Mouse (Mus musculus): ENCODE data around the gene Dnase2a.

DNA sequence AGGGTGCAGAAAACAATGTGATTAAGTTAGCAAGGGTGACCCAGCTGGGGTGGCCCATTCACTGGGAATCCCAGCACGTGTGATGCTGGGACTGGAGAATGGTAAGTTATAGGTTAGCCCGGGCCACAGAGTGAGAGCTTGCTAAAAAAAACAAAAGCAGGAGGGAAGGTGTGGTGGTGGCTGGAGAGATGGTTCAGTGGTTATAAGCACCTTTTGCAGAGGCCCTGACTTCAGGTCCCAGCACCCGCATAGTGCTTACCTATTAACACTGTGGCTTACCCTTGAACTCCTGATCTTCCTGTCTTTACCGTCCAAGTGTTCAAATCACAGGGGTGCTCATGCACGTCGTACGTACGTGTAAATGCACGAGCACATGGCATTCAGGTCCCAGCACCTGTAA, 1.3 kb upstream of the Dnase2a start:
- no peak for TF ChIP-seq TCF12 (IDR thresholded peaks at IDR 0.05; ENCODE audit: low read depth, low read length)
- TF ChIP-seq POLR2A (IDR thresholded peaks at IDR 0.05; ENCODE audit: control insufficient read depth in 1 of 2, insufficient read depth in 1 of 2, low read depth in 1 of 2, low read length in 2 of 2, poor library complexity in 1 of 2), result peak in 1 of 2 experiments; percentile 28; a peak in 2 of 4 replicates
- TF ChIP-seq USF1 (IDR thresholded peaks at IDR 0.05; ENCODE audit: low read depth, low read length), result no peak
- peak; percentile 71 for TF ChIP-seq POLR2AphosphoS2 (IDR thresholded peaks at IDR 0.05; ENCODE audit: low read length)
- no peak for TF ChIP-seq EP300 (IDR thresholded peaks at IDR 0.05; ENCODE audit: low read depth in 1 of 2, low read length in 2 of 2)
- no peak for TF ChIP-seq USF2 (IDR thresholded peaks at IDR 0.05; ENCODE audit: borderline replicate concordance in 1 of 2, insufficient read depth in 1 of 2, low read depth in 1 of 2, low read length in 2 of 2)
- no peak for TF ChIP-seq E2F4 (IDR thresholded peaks at IDR 0.05; ENCODE audit: borderline replicate concordance, low read depth, low read length)
- TF ChIP-seq CTCF (IDR thresholded peaks at IDR 0.05 in 2 of 3, conservative IDR thresholded peaks at IDR 0.05 in 1 of 3; ENCODE audit: control insufficient read depth in 1 of 3, insufficient read depth in 1 of 3, low read depth in 2 of 3, low read length in 3 of 3, poor library complexity in 1 of 3, severe bottlenecking in 1 of 3), result no peak
